Mouse (Mus musculus) cerebellum, postnatal 36 days (tissue): ENCODE measurements around the gene Slc44a5.
"Not testable (repeated sequence)": the region's sequence is repeated elsewhere in the genome, so short reads cannot be mapped to it uniquely, and the experiment has no call there.

Experiments used
- DNase-seq, 2 experiments: peaks; one replicate each; pipeline ENCODE4 v3.0.0; 2021 to 2022; ENCODE audit warnings: mixed read lengths in 2 of 2

Slc44a5 gene

DNA sequence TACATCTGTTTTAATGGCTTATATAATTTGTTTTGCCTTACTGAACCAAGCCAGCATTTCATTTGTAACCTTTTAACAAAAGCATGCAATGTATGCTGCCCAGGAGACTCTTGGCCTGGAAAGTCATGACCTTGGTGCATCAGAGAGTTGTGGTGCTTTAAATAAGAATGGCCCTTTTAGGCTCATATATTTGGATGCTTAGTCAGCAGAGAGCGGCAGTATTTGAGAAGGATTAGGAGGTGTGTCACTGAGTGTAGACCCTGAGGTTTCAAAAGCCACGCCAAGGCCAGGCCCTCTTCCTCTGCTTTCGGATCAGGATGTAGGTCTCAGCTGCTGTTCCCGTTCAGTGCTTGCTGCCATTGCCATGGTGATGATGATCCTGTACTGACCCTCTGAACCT is 3.8 kb upstream of the Slc44a5 start:
- no peak for DNase-seq

DNA sequence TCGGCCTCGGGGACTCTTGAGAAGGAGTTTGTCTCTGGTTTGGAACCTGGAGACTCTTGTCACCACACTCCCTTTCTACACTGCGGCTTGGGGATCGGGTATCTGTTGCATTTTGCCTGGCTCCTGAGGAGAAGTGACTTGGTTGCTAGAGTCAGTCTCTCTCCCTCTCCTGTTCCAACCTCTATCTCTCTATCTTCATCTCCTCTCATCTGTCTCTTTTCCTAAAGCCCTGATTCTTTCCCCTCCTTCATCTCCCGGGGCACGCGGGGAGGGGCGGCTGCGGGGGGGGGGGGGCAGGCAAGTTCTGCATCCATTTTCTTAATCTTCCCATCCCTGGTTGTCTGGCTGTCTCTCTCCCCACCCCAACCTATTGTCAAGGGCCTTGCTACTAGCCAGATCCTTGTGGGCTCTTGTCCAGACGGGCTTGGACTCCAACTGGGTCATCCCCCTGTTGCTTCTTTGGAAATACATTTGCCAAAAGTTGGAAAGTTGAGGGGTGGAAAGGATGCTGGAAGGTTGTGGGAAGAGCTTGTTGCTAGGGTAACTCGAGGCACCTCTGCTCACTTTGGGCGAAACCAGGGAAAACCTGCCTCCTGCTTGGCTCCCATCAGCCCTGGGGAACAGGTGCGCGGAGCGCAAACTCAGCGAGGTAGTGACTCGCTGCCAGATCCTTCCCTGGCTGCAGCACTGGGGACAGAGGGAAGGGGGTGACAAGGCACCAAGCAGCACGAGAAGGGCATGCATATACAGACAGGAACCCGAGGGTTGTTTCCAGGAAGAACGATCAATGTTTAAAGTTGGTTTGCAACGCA is 919 bp downstream of the Slc44a5 start:
- DNase-seq: peak; percentile 39 to 50

DNA sequence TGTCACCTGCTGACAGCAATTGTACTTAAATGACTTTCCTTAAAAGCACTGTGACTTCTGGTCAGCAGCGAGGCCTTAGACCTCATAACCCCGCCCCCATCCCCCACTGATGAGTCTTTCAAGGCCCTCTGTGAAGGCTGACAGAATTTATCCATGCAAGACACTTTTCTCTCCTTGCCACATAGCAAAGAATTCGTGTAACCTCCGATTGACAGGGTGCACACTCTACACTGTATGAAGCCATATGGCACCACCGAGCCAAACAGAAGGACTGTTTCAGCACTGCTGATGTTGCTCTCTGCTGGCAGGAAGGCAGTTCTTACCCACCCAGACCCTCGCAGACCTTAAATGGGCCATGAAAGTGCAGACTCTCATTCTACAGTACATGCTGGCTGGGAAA is 1.8 kb downstream of the Slc44a5 start:
- DNase-seq: no peak

DNA sequence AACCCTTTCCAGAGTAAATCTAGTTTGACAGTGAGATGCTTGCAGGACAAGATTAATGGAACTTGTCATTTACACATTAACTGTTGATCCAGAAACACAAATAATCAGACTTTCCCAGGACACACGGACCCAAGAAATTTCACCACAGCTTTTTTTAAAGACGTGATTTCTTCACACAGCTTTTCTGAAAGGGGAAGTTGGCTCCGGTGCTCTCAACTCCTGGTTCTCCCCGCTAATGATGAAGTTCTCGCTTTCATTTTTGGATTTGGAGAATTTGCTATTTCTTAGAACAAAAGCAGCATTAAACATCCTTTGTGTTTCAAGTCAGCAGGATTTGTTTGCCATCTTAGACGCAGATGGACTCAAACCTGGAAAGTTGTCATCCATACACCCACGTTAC is 2.6 kb downstream of the Slc44a5 start:
- no peak for DNase-seq

DNA sequence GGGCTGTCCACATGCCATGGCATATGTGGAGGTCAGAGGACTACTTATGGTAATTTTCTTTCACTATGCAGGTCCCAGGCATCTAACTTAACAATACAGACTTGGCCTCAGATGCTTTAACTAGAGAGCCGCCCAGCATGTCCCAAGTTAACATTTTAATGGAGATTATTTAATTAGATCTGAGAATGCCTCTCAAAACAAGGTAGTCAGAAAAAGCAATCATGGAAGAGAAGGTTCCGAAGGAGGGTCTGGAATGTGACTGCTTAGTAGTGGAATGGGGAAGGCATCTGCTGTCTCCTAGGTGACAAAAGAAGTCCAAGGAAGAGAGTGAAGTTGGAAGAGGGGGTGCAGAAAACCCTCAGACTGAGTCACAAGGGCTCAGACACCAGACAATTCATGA is 7.4 kb downstream of the Slc44a5 start:
- no peak for DNase-seq

DNA sequence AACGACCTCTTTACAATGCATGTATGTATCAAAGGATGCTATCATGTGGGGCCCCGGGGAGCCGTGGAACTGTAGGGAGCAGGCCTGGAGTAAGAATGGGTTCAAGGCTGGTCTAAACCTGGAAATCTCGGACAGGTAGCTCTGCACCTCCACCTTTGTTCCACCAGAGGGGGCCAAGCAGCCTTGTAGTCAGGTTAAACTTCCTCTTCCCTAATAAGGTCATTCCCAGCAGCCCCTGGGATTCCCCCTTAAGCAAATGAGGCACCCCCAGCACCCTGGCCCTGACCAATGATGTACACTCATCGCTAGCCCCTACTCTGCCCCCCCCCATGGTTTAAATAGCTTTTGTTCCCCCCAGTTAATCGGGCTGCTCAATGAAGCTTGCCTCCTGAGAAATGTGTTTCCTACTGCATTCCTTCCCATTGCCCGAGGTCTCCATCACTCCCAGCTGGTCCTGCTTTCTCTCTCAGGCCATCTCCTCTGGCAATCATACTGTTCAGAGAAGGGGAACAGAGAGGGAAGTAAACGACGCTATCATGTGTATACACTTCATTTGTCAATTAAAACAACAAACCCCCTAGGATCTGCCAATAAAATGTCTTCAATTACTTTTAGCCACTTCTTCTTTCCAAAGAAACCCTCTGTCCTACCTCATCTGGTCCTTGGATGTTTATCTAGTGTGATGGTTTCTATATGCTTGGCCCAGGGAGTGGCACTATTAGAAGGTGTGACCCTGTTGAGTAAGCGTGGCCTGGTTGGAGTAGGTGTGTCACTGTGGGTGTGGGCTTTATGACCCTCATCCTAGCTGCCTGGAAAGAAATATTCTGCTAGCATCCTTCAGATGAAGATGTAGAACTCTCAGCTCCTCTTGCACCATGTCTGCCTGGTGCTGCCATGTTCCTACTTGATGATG is 11.4 kb downstream of the Slc44a5 start:
- peak; percentile 26 to 34 for DNase-seq

DNA sequence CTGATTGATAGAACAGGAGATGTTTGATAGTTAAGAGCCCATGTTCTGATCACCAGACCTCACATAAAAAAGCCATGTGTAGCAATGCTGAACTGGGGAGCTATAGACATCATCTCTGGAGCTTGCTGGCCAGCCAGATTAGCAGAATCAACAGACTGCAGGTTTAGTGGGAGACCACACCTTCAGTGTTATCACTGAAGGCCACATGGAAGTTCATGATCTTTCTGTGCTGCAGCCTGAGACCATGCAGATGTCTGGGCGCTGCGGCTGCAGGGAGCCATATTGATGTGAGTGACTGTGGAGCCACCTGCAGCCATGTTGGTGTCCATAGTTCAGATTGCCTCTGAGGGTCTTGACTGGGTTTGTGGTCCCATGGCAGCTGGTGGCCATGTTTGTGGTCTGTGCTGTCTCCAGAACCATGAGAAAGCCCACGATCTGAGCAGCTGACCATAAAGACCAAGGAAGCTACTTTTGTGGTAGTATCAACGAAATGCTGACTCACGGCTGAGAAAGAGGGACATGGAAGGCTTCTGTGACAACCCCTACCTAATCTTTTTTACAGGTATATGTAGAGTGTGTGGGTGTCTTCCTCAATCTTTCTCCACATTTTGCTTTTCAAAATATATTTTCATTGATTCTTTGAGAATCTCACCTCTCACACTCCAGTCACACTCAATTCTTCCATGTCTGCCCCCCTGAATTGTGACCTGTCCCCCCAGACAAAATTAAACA is 26.7 kb downstream of the Slc44a5 start:
- no peak for DNase-seq

DNA sequence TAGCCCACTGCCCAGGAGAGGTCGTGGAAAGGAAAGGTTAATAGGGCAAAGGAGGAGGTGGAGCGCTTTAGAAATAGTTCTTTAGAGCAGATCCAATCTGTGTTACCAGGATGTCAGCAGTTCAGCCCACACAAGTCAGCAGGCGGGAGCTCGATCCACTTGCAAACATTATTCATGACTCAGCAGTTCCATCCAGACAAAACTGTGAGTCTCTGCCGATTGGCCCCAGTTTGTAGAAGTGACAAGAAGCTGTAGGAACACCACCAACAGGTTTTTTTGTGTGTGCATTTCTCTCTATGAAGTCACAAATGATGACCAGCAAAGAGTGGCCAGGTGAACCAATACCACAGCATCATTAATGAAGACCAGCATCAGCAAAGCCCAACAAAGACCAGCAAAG is 28.1 kb downstream of the Slc44a5 start:
- no peak for DNase-seq

DNA sequence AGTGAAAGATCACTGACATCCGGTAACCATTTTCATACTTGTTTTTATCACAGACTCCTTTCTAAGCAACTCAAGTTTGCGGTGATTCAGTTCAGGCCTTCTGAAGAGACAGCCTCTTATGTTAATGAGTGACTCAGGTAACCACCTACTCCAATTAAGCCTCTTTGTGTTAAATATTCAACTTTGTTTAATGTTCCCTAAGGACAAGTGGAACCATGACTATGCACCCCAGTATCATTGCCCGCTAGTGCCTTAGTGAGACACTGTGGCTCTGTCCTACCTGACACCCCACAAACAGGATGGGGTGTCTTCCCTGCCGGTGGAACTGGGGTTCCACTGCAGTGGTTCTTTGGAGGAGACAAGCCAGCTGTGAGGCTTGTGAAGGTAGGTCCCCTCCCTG is 73.6 kb downstream of the Slc44a5 start:
- no peak for DNase-seq

DNA sequence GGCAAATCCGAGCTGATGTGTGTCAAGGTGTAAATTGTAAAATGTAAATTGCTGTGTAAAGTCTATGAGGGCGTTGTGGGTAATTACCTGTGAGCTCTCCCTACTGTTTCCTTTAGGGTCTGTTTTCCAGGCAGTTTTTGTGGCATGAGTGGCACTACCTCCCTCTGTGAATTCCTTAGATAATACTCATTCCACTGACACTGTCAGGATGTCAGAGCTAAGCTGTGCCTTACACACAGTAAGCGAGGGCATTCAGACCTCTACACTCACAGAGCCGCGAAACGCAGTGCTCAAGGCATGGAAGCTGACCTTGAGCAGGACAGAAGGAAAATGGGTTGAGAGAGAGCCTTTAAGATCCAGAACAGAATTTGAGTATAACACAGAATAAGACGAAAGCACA is 80.1 kb downstream of the Slc44a5 start:
- no peak for DNase-seq

DNA sequence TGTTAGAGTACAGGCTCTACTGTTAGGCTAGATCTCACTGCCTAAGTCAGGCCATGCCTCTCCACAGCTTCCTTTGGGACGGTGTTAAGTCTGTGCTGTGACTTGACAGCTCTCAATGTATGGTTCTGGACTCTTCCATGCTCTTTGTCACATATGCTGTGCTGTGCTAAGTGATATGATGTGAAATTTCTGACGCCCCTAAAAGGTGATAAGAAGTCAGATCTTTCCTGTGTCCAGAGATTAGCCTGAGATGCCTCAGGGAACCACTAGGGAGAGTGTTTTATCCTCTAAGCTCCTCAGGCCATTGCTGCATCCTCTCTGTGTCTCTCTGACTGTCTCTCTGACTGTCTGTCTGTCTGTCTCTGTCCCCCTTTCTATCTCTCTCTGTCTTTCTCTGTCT is 84.2 kb downstream of the Slc44a5 start:
- no peak for DNase-seq

DNA sequence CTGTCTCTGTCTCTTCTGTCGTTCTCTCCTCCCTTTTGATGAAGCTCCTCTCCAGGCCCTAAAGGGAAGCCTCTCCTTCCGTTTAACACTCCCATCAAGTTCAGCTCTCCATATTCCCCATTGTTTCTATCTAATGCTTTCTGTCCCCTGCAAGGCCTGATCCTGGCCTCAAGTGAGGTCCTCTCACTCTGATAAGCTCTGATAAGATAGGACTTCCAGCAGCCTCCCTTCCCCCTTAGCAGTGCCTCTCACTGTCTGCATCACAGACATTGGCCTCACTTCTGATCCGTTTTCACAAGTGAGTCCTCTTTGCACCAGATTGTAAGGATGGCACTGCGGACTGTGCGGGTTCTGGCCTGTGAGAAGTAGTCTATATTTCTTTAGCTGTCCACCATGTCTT is 85.0 kb downstream of the Slc44a5 start:
- DNase-seq: no peak

DNA sequence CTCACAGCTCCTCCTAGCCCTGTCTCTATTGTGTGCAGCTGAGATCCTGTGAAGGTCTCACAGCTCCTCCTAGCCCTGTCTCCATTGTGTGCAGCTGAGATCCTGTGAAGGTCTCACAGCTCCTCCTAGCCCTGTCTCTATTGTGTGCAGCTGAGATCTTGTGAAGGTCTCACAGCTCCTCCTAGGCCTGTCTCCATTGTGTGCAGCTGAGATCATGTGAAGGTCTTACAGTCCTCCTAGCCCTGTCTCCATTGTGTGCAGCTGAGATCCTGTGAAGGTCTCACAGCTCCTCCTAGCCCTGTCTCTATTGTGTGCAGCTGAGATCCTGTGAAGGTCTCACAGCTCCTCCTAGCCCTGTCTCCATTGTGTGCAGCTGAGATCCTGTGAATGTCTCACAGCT is 98.8 kb downstream of the Slc44a5 start:
- DNase-seq: not testable (repeated sequence)

DNA sequence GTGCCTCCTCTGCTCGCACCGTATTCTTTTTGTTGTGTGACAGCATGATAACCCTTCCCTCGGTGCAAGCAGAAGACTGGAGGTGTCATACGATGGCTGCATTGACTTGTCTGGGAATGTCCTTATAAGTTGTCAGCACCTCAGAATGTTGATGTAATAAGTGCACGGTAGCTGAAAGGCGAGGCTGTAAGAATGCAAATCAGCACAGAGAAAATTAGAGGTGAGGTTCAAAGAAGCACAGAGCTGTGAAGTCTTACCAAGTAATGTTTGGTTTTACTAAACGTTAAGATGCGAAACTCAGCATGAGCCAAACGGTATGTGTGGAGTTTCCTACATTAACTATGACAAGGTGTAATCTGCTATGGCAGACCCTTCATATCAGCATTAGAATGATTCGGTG is 102.5 kb downstream of the Slc44a5 start:
- no peak for DNase-seq

DNA sequence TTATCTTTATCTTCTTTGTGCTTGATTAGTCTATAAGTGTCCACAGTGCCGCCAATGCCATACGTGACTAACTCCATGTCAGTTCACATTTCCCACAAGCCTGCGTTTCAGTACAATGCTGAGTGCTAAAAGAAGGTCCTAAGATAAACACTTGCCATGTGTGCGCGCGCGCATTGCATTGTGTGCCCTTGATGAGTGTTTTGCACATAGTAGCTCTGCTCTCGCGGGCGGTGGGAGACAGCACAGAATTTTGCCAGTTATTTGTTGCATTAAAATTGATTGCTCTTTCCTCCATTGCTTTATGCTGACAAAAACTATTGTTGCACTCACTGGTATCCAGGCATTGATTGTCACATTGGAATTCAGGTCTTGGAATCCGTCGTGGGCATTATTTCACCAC is 108.5 kb downstream of the Slc44a5 start:
- DNase-seq: no peak

DNA sequence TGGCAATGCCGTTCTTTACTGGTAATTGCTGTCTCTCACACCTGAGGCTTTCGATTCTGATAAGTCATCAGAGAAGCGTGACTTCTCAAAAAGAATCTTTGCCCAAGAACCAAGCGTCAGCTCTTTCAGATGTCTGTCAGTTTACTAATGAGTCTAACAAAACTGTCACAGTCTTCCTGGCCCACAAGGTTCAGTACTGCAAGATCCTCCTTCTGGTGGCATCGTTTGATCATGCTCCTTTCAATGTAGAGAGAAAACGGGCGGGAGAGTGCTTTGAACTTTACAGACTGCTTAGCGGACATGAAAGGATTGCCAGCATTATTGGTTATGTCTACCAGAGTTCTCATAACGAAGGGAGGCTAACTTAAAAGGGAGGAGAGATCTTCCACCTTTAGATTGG is 109.0 kb downstream of the Slc44a5 start:
- DNase-seq: no peak

DNA sequence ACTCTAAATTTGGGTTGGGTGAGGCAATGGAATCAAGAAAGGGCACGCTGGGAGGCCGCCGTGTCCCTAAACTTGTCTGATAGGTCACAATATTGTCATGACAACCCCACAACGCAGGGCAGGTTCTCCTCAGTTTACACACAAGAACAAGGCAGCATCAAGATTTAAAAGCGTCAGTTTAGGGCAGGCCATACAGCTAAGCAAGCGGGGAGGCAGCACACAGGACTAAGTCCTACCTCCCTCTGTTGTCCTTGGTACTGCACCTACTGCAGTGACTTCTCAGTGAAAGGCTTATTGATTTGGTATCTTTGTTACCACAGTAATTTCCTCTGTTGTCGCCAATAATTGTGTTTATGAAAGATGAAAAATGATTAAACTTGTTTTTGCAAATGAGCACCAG is 109.7 kb downstream of the Slc44a5 start:
- no peak for DNase-seq

DNA sequence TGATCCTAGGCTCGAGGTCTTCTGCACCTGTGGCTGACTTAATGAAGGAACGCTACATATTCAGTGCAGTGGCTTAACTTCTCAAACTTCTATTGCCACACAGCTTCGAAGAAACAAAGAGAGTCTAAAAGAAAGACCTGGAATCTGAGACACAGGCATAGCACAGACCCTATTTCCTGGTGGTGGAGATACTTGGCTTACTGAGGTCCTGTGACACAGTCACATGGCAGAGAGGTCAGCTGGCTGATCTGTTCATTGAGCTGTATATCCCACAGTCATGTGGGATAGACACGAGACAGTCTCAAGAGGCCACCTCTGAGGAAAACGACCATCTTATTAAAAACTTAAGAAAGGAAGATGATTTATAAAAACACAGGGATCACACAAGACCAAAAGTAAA is 116.8 kb downstream of the Slc44a5 start:
- DNase-seq: no peak

DNA sequence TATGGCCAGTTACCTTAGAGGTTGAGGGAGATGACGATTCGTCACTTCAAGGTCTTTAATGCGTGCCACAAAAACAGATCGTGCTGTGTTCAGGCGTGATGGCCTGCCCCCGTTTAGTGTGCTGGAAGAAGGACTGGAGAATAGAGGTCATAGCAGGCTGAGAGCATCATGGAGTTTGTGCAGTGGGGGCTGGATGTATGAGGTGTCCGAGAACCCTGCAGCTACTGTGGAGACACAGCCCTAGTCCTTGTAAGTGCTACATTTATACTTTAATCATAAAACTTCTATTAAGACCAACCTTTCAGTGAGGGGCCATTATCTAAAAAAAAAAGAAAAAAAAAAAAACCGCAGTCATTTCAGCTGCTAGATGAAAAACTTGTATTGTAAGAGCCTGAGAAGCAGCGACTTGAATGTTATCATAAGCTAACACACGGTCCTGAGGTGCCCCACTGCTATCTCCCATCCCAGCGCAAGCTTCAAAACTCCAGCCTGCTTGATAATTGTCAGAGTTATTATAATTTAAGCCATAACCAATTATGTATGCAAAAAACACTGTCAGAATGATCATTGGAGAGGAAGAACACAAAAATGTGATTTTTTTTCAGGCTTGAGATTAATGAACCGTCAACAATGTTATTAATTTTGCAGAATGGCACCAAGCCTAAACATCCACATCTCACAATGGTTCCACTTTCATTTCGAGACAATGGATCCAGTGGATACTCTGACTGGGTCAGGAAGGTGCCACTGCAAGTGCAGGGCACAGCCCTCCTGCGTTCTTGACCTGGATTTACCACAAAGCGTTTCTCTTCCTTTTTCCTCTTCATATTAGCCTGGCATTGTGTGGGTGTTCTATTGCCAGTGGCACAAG is 118.5 kb downstream of the Slc44a5 start:
- DNase-seq: no peak

DNA sequence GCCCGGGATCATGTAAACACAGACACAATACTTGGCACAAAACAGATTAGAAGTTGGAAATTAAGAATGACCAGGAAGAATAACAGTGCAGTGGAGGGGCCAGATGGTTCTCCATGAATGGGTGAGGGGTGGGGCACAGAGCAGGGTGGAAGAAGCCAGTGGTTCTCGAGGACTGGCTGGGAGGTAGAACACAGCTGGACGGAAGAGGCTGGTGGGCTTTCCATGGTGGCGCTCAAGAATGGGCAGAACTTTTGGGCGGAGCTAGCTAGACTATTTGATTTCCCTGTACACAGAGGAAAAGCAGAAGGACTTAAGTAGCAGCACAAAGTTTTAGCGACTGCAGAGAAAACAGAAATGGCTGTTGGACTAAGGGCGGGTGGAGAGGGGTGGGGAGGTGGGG is 119.2 kb downstream of the Slc44a5 start:
- DNase-seq: no peak

DNA sequence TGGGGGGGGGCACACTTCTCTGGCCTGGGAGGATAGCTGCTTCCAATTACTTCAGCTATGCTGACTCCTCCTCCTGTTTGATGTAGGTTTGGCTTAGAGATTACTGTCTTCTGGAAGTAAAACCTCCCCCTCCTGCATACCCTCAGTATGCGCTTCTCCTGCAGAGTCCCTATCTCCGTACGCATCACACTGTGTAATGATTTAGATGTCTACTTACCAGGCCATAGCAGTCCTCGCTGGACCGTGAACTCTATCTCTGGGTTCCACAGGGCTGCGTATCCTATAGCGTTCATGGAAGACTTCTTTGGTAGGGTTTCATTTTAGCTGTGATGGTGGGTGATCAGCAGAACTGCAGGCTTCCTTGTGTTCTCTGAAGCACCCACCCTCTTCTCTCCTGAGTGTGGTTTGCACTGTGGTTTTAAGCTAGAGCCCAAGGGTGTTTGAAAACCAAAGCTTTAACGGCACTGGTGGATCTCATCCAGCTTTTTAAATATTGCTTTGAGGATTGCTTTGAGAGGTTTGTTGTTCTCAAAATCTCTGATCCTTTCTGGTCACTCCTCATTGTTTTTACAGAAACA is 120.6 kb downstream of the Slc44a5 start:
- no peak for DNase-seq

DNA sequence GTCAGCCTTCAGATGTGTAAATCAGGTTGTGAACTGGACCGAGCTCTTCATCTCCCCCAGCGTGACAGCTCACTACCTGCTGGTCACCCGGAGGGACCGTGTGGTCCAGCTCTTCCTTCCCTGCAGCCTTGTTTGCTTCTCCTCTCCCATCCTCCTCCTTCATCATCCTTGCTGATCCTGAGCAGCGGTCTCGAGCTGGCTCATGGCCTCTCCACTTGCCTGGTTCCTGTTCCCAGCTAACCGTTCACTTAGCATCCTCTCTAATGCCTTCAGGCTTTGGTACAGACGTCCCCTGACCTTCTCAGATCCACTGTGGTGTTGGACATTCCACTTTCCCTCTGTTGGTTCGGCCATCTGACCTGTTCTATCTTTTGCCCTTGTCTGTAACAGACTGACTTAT is 128.4 kb downstream of the Slc44a5 start:
- no peak for DNase-seq
